Mouse (Mus musculus): ENCODE results near the gene Spata6.

Gene Spata6

DNA sequence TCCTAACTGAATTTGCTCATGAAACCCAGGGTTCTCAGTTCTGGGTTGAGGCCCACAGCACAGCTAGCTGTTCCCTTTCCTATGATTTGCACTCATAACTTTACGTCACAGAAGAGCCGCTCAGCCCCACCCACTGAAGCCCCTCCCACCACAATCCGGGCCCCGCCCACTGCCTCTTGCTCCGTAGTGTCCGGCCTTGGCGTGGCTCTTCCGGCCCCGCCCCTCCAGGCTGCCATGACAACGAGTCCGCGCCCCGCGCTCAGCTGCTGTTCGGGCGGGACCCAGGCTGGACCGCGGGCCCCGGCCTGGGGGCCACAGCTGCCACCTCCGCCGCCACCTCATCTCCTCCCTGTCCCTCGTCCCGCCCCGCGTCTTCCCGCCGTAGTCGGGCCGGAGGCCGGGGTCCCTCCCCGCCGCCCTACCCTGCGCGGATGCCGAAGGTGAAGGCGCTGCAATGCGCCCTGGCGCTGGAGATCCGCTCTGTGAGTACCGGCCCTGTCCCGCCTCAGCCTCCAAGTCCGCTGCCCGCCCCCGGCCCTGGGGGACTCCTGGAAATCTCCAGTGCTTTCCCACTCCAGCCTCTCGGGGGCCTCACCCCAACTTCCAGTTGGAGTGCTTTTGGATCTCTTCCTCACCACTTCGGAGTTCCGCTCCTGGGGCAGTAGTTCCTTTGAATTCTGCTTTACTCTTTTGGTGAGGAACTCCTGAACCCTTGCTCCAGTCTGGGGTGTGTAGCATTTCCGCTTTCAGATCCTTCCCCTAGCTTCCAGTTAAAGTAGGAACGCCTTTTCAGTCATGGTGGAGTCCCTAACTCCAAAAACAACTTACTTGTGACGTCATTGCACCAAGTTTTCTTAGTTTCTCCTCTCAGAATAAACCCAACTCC, at the start of gene Spata6:
Gene Spata6, plus strand, starts transcription at position 209 of the 886 bp plus-strand sequence.
- peak; percentile 96 for DNase-seq

- no peak for DNase-seq
Measured at GRCm38 (mm10) chr4:111670566-111671421, 49.0 kb upstream of the Spata6 start.

- DNase-seq = no peak
Measured at GRCm38 (mm10) chr4:111671440-111671839, 48.3 kb upstream of the Spata6 start.

GRCm38 (mm10) chr4:111673904-111674303, 45.9 kb upstream of the Spata6 start:
- DNase-seq = no peak

DNA sequence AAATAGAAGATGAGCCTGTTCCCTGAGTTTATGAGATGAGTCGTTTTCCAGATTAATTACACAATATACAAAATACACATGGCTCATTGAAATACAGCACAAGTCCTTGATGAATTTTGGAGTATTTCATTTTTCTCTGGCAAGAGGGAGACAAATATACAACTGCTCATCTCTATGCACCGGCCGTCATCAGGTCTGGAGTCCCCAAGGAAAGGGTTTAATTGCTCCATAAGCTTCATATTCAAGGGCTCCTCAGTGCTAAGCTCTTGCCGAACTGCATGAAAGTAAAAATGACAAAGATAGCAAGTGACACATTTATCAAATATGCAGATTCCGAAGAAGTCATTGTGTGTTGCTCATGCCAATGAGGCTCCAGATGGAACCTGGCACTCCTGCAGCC, 37.9 kb upstream of the Spata6 start:
- DNase-seq = no peak

DNA sequence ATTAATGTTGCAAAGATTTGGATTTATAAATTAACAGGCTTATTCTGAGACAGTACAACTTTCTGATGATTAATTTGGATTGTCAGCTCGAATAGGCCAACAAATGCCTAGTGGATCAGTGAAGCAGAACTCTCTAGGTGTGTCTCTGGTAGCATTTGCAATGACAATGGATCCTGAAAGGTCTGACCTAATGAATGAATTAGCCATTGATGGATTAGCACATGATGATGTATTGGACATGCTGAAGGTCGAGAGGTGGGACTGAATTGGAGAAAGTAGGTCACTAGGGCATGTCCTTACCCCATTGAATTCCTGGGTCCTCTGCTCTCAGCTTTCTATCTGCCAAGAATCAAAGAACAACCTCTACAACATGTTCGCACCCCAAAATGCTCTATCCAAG, 37.0 kb upstream of the Spata6 start:
- no peak for DNase-seq

GRCm38 (mm10) chr4:111683843-111684242, 35.9 kb upstream of the Spata6 start:
- DNase-seq = no peak

DNA sequence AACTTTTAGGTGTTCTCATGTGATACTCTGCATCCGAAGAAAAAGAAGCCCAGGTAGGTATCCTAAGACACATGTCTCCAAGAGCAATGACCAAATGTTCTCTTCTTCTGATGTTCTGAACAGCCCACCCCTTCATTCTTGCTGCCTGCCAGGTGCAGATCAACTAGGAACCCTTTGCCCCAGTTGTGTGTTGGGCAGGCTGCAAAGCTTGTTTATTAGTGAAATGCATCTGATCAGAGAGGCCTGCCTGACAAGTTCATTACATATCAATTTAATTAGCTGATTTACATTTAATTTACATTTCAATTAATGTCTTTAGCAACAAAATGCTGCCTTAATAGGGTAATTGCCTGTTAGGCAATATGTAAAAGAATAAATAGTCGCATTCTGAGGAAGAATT, 33.8 kb upstream of the Spata6 start:
- DNase-seq = no peak

DNA sequence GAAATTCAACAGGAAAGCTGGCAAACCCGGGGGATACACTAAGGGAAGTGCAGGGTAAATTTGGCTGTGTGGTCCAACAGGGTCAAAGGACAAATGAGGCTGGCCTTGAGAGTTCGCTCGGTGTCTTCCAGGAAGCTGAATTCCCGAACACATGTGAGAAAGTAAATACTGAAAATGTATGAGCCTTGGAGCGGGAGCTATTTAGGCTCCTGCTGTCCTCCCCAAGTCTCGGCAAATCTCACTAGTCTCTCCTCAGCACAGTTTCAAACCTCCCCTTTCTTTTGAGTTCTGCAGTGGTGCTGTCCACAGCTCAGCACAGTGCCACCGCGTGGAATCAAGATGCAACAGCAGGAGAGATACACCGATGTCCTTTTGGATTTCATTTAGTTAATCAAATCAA, 32.8 kb upstream of the Spata6 start:
- peak; percentile 49 for DNase-seq

DNA sequence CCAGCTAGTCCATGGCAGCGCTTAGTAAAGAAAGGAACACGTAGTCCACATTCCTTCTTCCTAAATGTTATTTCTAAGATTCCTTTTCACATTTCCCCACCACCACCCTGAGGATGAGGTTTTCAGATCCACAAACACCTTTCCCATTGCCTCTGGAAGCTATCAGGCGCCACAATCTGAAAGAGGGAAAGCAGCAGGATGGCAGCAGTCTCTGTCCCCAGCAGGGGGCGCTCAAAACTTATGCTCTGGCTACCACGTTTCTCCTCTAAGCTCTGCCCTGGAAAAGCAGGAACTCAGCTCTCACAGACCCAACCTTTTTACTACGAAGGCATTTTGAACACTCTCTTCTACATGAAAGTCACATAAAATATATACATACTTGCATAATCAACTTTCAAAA, 32.2 kb upstream of the Spata6 start:
- DNase-seq = peak; percentile 81

- peak; percentile 17 for DNase-seq
Measured at GRCm38 (mm10) chr4:111691057-111691543, 28.7 kb upstream of the Spata6 start.

DNA sequence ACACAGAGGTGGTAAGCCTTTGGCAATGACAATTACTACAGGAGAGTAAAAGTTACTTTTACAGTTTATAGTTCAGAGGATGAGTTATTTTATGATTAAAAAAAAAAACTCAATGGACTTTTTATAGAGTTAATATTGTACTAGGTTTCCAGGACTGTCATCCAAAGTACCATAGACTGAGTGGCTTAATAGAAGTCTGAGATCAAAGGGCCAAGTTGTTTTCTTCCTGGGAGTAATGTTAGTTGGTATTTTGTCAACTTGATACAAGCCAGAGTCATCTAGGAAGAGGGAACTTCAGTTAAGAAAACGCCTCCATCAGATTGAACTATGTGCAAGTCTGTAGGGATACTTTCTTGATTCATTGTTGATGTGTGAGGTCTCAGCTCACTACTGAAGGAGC, 18.4 kb upstream of the Spata6 start:
- no peak for DNase-seq

DNA sequence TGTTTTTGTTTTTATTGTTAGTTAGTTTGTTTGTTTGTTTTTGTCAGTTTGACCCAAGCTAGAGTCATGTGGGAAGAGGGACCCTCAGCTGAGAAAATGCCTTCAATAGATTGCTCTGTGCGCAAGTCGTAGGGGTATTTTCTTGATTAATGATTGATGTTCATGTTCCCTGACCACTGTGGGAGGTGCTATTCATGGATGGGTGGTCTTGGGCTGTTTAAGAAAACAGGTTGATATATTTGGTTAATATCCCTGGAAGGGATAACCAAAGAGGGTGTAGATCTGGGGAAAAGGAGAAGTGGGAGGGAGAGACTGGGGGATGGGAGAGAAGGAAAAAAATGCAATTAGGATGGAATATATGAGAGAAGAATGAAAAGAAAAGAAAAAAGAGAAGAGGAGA, 15.7 kb upstream of the Spata6 start:
- no peak for DNase-seq

DNA sequence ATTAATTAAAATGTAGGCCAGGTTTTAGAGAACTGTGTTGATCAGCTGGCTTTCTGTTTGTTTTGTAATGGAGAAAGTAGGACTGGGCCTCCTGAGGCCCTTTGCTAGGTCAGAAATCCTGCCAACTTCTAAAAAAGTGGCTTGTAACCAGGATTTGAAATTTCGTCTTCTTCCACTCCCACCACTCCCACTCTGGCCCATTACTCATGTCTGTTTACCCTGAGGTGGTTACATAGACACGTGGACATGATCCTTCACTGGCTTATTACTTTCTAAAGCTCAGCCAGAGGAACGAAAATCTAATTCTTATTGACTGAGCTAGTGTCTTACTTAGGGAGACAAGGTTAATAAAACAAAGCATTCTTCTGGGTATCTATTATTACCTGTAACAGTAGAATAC, 14.8 kb upstream of the Spata6 start:
- DNase-seq = no peak

- DNase-seq = peak; percentile 7
Measured at GRCm38 (mm10) chr4:111719296-111719695, 488 bp upstream of the Spata6 start.

DNA sequence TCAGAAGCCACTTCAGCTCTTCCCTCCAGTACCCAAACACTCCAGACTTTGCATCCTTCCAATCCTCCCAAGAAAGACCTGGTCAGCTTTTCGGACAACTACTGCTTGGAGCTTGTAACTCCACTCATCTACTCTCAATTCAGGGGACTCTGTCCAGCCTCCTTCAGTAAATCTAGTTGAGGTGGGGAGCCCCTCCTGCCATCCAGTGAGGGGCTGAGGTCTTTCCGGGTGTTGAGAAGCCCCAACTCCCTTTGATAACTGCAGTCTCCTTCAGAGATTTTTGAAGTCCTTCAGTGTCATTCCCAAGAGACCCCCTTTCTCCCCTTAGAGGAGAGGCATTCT, 849 bp downstream of the Spata6 start:
- peak; percentile 16 for DNase-seq

- DNase-seq = peak; percentile 69
Measured at GRCm38 (mm10) chr4:111721121-111721840, 1.5 kb downstream of the Spata6 start.

DNA sequence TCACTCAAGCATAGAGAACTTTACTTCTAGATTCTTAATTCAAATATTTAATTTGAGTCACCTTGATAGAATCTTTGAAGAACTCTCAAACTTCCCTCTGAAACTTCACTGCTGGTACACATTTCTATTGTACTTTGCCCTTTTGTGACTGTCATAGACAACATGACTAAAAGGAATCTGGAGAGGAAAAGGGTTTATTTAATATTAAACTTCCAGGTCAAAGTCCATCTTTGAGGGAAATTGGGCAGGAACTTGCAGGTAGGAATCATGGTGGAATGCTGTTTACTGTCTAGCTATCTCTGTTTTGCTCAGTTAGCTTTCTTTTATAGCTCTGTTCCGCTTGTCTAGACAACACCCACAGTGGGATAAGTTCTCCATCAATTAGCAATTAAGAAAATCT, 17.8 kb downstream of the Spata6 start:
- no peak for DNase-seq

GRCm38 (mm10) chr4:111780533-111780932, 60.7 kb downstream of the Spata6 start:
- DNase-seq = no peak

- DNase-seq = no peak
Measured at GRCm38 (mm10) chr4:111799892-111800291, 80.1 kb downstream of the Spata6 start.

- DNase-seq = no peak
Measured at GRCm38 (mm10) chr4:111803164-111803563, 83.4 kb downstream of the Spata6 start.

DNA sequence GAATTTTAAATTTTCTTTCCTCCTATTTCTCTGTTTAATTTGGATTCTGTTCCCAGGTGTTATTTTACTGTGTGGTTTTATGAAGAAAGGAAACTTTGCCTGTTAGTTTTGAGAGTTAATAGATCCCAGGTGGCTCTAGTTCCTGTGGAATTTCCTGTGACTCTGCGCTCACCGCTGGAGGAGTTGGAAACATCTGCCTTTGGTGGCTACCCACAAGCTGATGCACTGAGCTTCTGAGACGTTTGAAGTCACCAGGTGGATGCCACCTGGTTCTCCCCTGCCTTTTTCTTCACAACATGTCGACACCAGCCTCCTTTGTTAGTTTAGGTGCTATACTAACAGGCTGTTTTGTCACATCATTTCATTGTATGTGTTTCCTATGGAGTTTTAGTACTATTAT, 97.7 kb downstream of the Spata6 start:
- peak; percentile 71 for DNase-seq

- DNase-seq = no peak
Measured at GRCm38 (mm10) chr4:111838882-111839281, 119.1 kb downstream of the Spata6 start.
